Mouse (Mus musculus) cortical plate, adult 2 months (tissue): ENCODE results near the gene Zc3h12d.

Source experiments
- CTCF ChIP-seq: fragments of 200-500 bp; IDR thresholded peaks from 2 replicates; pipeline ENCODE4 v1.5.1; 2011; ENCODE audit warnings: mild to moderate bottlenecking, control low read depth, low read length; ENCODE audit not compliant: insufficient read depth; ENCODE audit errors: extremely low read depth
- POLR2A ChIP-seq: fragments of 200-500 bp; IDR thresholded peaks from 2 replicates; pipeline ENCODE4 v1.6.1; 2011; ENCODE audit warnings: mild to moderate bottlenecking, low read length, control low read depth; ENCODE audit not compliant: insufficient read depth; ENCODE audit errors: extremely low read depth

DNA sequence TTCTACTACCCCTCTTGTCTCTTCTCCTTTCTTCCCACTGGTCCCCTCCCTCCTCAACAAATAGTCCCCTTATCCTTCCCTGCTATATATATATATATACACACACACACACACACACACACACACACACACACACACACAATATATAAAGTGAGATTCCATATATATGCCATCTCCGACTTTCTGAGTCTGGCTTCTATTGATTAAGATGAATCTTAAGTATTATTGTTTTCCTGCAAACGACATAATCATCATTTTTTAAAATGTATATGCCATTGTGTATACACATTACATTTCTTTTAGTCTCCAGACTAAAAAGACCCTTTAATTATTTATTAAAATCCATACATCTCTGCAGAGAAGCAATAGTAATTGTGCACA, 8.1 kb downstream of the Zc3h12d start:
- no peak for TF ChIP-seq CTCF
- no peak for TF ChIP-seq POLR2A
